Mouse (Mus musculus) liver, embryonic 14.5 days (tissue): ENCODE results near the gene Asb10. TPM values are rescaled to one million over a fixed set of nuclear protein-coding genes. Genes with fewer than 3 reads are reported as not detected.
"Not testable (repeated sequence)": the region's sequence is repeated elsewhere in the genome, so short reads cannot be mapped to it uniquely, and the experiment has no call there.

ENCODE experiments used
- ATAC-seq: fragments of 200-750 bp; cut with Nextera tagmentation; 2 replicates; pipeline ENCODE4 v1.8.0; 2017; ENCODE audit warnings: moderate number of reproducible peaks, mild to moderate bottlenecking, moderate library complexity; ENCODE audit not compliant: insufficient read depth
- DNase-seq, 3 experiments: peaks; one replicate each; pipeline ENCODE4 v3.0.0-alpha.2; 2012 to 2013; ENCODE audit warnings: low read depth in 3 of 3, low spot score in 3 of 3
- H3K27ac ChIP-seq: fragments of 300-500 bp; sonication (generic); 2 replicates; pipeline ENCODE4 v1.5.1; 2014; ENCODE audit warnings: moderate library complexity, mild to moderate bottlenecking, control low read depth, inconsistent platforms
- H3K27me3 ChIP-seq: fragments of 300-500 bp; sonication (generic); 2 replicates; pipeline ENCODE4 v1.6.1; 2014; ENCODE audit warnings: mild to moderate bottlenecking, low read length, moderate library complexity; ENCODE audit not compliant: control insufficient read depth, insufficient read depth
- H3K36me3 ChIP-seq: fragments of 300-500 bp; sonication (generic); replicated peaks from 2 replicates; pipeline ENCODE4 v1.6.1; 2014; ENCODE audit warnings: low read depth; ENCODE audit not compliant: control insufficient read depth, insufficient read depth
- H3K4me1 ChIP-seq, 2 experiments: fragments of 200-500 bp in 1 of 2; fragments of 300-500 bp in 1 of 2; sonication (generic) in 1 of 2; replicated peaks; 2 replicates each; pipeline ENCODE4 v1.6.1; 2012 to 2014; ENCODE audit warnings: antibody characterized with exemption in 1 of 2, inconsistent platforms in 1 of 2, low read length in 1 of 2; ENCODE audit not compliant: control insufficient read depth in 2 of 2, insufficient read depth in 2 of 2
- H3K4me2 ChIP-seq: fragments of 300-500 bp; sonication (generic); 2 replicates; pipeline ENCODE4 v1.6.1; 2014; ENCODE audit warnings: low read depth, mild to moderate bottlenecking, control low read depth, moderate library complexity
- H3K4me3 ChIP-seq, 2 experiments: fragments of 200-500 bp in 1 of 2; fragments of 300-500 bp in 1 of 2; sonication (generic) in 1 of 2; 2 replicates each; pipeline ENCODE4 v1.5.1; 2012 to 2014; ENCODE audit warnings: low read depth in 2 of 2, low read length in 2 of 2, mild to moderate bottlenecking in 2 of 2, control low read depth in 1 of 2, inconsistent platforms in 1 of 2, moderate library complexity in 1 of 2; ENCODE audit not compliant: insufficient read depth in 1 of 2
- H3K9ac ChIP-seq: fragments of 300-500 bp; sonication (generic); replicated peaks from 2 replicates; pipeline ENCODE4 v1.6.1; 2014; ENCODE audit warnings: mild to moderate bottlenecking, control low read depth, moderate library complexity
- H3K9me3 ChIP-seq: fragments of 300-500 bp; sonication (generic); 2 replicates; pipeline ENCODE4 v1.6.1; 2016; ENCODE audit warnings: low read length, mixed read lengths; ENCODE audit not compliant: control insufficient read depth
- CTCF ChIP-seq: IDR thresholded peaks from 2 replicates; pipeline ENCODE4 v1.5.1; 2016; ENCODE audit warnings: antibody characterized with exemption, low read depth, control low read depth
- EP300 ChIP-seq: IDR thresholded peaks from 2 replicates; pipeline ENCODE4 v1.6.1; 2016; ENCODE audit warnings: antibody characterized with exemption, low read depth
- WGBS: fragments of 180-500 bp; shearing (Covaris S2); extraction: QIAGEN DNeasy Blood & Tissue Kit; methylation state at CpG from one replicate; pipeline ENCODE4 v1.1.7; 2014; ENCODE audit not compliant: insufficient replicate concordance; 5-methylcytosine and 5-hydroxymethylcytosine counted together
- polyA plus RNA-seq, 2 experiments: library from polyadenylated mRNA; depleted of rRNA in 1 of 2; stranded (reverse) in 1 of 2; unstranded in 1 of 2; fragments of >200 nt; fragmentation: Nextera tagmentation in 1 of 2; extraction: Ambion mirVana in 1 of 2; gene quantifications; 2 replicates each; pipeline versions ENCODE4 v1.2.1 to v1.2.3; 2012 to 2014

The Asb10 gene
- polyA plus RNA-seq, 2 experiments, result 0.08 TPM; not detected in 1

DNA sequence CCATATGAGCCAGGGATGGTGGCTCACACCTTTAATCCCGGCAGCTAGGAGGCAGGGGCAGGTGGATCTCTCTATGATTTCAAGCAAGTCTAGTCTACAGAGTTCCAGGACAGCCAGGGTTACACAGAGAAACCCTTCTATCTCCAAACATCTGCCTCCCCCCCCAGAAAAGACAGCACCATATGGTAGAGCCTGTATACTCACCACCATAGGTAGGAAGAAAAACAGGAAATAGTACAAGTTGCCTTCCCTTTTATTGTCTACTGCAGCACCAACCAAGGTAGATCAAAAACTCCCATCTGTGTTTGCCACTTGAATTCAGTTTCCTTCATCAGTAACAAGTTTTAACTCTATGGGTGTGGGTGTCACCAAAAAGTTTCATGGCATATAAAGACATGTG, 35.2 kb upstream of the Asb10 start:
- no peaks in the 10 kb centered on the region for H3K9me3 ChIP-seq
- peaks cover 40% of the 10 kb centered on the region for H3K36me3 ChIP-seq
- no peak for TF ChIP-seq CTCF
- no peak for TF ChIP-seq EP300
- H3K27ac ChIP-seq, result no peak overlapping the region
- ATAC-seq, result no peak
- no peak for DNase-seq
- peak overlapping the region; percentile 85; the same call in 1 of the 2 replicates for H3K9ac ChIP-seq
- H3K27me3 ChIP-seq, result no peaks in the 10 kb centered on the region
- peaks cover 5 to 13% of the 10 kb centered on the region in 2 experiments for H3K4me1 ChIP-seq
- peak overlapping the region; percentile 90 for H3K4me2 ChIP-seq
- H3K4me3 ChIP-seq, result peak overlapping the region in 1 of 2 experiments; percentile 86; a peak in 3 of 4 replicates
- 70% methylated on average over 1 of the region's 1 CpGs for WGBS

DNA sequence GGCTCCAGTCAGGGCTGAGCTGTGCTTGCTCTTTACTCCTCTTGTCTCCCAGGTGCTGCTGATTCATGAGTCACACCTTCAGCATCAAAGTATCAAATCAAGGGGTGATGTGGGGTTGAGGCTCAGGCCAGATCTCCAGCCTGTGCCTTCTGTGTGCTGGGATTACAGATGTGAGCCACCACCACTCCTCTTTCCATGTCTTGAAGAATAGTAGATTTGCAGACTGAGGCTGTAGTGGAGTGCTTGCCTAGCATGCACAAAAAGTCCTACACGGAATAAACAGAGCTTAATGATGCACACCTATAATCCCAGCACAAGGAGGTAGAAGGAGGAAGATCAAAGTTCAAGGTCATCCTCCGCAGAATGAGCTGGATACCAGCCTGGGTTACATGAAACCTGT, 15.9 kb upstream of the Asb10 start, which contains the start of gene 4931409K22Rik:
Gene 4931409K22Rik, minus strand, starts transcription at position 101 of the 400 bp plus-strand sequence.
- Histone ChIP-seq H3K27ac (no peak within 1 kb of the TSS), H3K4me2 (no peak within 1 kb of the TSS), H3K9ac (no peak within 1 kb of the TSS), H3K36me3 (no peaks in the 10 kb centered on the region), H3K4me3 (no peak within 1 kb of the TSS), H3K9me3 (no peaks in the 10 kb centered on the region), H3K4me1 (no peaks in the 10 kb centered on the region), H3K27me3 (no peaks in the 10 kb centered on the region)
- WGBS, result 54% methylated on average over 2 of the region's 2 CpGs
- TF ChIP-seq CTCF (no peak), EP300 (no peak)
- ATAC-seq, result no peak
- DNase-seq, result no peak

DNA sequence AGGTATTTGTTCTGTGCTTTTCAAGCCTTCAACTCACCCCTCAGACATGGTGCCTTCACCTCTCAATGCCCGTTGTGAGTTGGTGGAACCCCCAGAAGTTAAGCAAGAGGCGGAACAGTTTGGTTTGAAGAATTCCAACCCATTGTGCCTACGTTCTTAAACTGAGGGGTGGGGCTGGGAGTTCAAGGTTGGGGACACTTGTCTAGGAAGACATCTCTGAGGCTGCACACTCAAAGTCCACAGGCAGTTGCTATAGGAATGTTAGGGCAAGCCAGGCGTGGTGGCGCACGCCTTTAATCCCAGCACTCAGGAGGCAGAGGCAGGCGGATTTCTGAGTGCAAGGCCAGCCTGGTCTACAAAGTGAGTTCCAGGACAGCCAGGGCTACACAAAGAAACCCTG, 14.6 kb upstream of the Asb10 start:
- not testable (repeated sequence) for H3K4me1 ChIP-seq, H3K27me3 ChIP-seq, H3K27ac ChIP-seq, DNase-seq, H3K9me3 ChIP-seq, H3K9ac ChIP-seq, H3K4me3 ChIP-seq, H3K4me2 ChIP-seq, ATAC-seq, H3K36me3 ChIP-seq
- WGBS, result 74% methylated on average over 7 of the region's 7 CpGs

DNA sequence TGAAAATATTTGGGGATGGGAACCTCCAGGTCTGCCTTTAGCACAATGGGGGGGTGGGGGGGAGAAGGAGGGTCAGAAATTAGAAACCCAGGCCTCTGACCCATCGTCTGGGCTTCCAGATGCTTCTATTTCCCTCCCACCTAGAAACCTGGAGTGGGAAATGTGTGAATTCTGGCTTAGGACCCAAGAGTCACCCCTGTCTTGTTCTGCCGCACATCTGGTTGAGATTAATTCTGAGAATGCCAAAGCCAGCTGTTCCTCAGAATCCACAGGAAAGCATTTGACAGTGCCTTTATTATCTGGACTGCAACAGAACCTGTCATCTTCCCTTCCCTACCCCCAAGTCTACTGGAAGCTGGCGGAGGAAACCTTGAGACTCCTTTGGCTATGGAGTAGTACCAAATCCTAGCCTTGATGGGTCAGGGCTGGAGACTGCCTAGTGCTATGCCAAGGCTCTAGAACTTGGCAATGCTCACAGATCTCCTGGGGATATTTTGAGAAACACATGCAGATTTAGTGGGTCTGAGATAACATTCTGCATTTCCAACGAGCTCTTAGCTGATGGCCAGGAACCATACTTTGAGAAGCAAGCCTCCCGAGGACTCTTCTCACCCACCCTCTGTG, 13.0 kb upstream of the Asb10 start:
- WGBS, result 51% methylated on average over 5 of the region's 5 CpGs
- no peak overlapping the region for H3K27ac ChIP-seq
- TF ChIP-seq CTCF (no peak), EP300 (no peak)
- no peak overlapping the region for H3K4me2 ChIP-seq
- no peaks in the 10 kb centered on the region for H3K4me1 ChIP-seq
- H3K36me3 ChIP-seq, result no peaks in the 10 kb centered on the region
- no peaks in the 10 kb centered on the region for H3K9me3 ChIP-seq
- H3K27me3 ChIP-seq, result no peaks in the 10 kb centered on the region; the same call in 1 of the 2 replicates
- ATAC-seq (no peak), DNase-seq (no peak)
- H3K4me3 ChIP-seq, result no peak overlapping the region
- H3K9ac ChIP-seq, result no peak overlapping the region

DNA sequence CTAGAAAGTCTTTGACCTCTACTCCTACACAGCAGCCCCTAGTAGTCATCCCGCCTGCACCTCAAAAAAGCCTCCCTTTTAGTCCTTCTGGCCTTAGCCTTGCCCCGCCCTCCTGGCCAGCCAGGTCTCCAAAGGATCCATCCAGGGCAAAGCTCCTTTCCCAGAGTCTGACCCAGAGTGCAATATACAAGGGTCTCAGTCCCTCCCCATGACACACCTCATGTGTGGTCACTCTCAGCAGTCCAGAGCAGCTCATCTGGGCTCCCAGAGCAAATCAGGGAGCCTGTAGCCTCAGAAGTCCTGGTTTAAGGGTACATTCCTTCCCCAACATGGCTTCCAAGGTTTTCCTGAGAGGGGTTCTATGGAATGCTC, 10.5 kb upstream of the Asb10 start:
- H3K9me3 ChIP-seq, result no peaks in the 10 kb centered on the region
- WGBS, result 32% methylated on average over 2 of the region's 2 CpGs
- H3K4me1 ChIP-seq, result no peaks in the 10 kb centered on the region
- no peak overlapping the region for H3K27ac ChIP-seq
- no peak overlapping the region for H3K4me2 ChIP-seq
- no peaks in the 10 kb centered on the region for H3K36me3 ChIP-seq
- no peak for TF ChIP-seq CTCF
- no peak for TF ChIP-seq EP300
- no peak for DNase-seq
- H3K9ac ChIP-seq, result no peak overlapping the region
- no peaks in the 10 kb centered on the region; the same call in 1 of the 2 replicates for H3K27me3 ChIP-seq
- no peak overlapping the region for H3K4me3 ChIP-seq
- ATAC-seq, result no peak
